Mouse (Mus musculus) retina, postnatal 7 days (tissue): ENCODE measurements around the gene Isl2.

Experiments
- DNase-seq: peaks from one replicate; pipeline ENCODE4 v3.0.0-alpha.2; 2012; ENCODE audit warnings: low read depth, low spot score

The Isl2 gene

DNA sequence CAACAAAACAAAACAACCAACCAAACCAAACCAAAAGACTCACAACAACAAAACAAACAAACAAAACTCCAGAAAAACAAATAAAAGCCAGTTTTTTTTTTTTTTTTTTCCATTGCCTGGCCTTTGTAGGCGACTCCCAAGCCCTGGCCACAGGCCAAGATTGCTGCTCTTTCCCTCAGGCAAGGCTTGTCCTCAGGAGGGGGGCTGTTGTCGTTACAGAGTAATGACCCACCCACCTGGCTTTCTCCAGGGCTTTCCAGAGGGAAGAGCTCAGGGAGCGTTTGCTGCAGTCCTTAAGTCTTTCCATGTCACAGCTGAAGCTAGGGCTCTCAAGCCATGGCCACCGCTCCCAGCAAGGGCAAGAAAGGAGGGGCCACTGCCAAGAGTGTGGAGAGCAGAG is at the start of gene Isl2:
Gene Isl2 (plus strand): TSS at position 296 of the 400 bp plus-strand sequence.
- no peak for DNase-seq

DNA sequence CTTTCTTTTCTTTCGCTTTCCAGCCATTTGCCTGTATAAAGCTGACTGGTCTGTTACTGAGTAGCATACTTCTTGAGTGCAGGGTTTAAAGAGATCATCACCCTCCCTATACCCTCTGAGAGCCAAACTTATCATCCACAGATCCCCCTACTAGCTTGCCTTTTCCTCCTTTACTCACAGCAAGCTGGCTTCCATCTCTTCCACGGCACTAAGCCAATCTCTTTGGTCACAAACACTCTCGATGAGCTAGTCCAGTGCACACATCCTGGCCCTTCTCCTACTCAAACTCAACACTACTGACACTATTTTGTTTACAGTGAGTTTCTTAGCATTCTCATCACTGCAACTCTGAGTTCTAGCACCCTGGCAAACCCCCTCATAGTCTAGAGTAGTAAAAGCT is 30.6 kb upstream of the Isl2 start:
- no peak for DNase-seq

GRCm38 (mm10) chr9:55508701-55509100 is 29.8 kb upstream of the Isl2 start:
- DNase-seq, result no peak

DNA sequence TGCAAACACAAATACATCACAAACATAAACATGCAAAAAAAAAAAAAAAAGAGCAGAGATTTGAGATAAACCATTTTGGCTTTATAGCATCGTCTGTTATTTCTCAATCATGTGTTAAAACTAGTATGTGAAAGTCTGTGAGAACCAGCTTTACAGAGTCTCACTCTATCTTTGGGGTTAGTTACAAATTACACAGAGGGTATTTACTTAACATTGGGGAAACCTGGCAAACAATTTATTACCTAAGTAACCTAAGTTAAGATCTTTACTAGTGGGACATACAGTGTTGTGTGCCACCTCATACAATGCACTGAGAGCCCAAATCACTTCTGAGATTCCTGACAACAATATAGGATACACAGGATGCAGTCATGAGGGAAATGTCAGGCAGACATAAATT is 28.7 kb upstream of the Isl2 start:
- DNase-seq, result no peak

- no peak for DNase-seq
Observed at GRCm38 (mm10) chr9:55510651-55511235, 27.7 kb upstream of the Isl2 start.

GRCm38 (mm10) chr9:55511521-55511993 is 26.9 kb upstream of the Isl2 start:
- DNase-seq, result no peak

DNA sequence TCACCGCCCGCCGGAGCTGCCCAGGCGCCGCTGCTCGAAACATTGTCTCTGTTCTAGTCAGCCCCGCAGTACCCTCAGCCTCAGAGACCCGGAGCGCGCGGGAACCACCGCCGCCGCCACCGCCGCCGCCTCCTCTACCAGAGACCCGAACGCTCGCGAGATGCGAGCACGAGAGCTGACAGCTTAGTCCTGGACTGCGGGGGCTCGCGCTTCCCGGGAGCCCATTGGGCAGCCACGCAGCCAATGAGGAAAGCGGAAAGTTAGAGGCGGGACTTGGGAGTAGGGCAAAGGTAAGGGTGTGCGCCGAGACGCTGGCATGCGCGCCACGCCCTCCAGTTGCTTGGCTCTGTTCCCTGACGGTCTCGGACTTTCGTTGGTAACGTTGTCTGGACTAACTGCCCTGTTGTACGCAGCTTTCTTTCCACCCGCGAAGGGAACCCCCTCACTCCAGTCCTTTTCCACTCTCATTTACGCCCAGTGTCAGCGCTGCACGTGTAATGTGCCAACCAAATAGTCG is 26.4 kb upstream of the Isl2 start, which contains the start of gene Etfa:
Gene Etfa (minus strand): TSS at position 217 of the 517 bp plus-strand sequence.
- peak; percentile 91 for DNase-seq

- no peak for DNase-seq
Observed at GRCm38 (mm10) chr9:55525716-55526115, 12.8 kb upstream of the Isl2 start.

DNA sequence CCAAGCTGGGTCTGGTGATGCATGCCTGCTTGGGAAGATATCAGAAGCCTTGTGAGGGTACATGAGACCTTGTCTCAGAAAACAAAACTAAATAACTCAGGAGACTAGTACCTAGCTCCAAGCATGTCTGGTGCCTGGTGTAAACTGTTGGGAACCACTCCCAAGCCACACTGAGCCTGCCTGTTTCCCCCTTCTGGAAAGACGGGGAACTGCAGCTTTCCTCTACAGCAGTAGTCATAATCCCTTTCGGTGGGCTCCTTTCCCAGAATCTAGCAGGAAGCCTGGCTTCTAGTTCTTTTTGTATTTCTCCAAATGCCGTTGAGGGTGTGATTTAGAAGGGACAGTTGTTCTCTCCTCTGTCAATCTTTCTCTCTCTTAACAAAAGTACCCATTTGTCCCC is 2.6 kb upstream of the Isl2 start:
- no peak for DNase-seq

- DNase-seq, result no peak
Observed at GRCm38 (mm10) chr9:55539006-55539405, 534 bp downstream of the Isl2 start.

- DNase-seq, result no peak
Observed at GRCm38 (mm10) chr9:55539661-55540390, 1.4 kb downstream of the Isl2 start.

DNA sequence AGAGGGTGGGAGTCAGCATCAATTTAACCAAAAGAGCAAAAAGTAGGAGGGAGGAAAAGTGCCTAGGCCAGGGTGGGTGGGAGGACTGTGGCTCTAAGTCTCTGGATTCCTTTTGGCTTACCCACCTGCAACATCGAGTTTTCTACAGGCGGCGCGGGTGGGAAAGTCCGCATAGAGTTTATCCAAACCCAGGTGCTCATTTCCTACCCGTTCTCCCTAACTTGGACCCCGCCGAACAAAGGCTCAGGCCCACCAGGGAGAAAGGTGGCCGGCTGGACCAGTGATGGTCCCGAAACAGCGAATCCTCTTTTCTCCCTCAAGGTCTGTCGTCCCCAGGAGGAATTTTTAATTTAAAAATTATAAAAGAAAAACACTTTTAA is 1.9 kb downstream of the Isl2 start:
- no peak for DNase-seq

DNA sequence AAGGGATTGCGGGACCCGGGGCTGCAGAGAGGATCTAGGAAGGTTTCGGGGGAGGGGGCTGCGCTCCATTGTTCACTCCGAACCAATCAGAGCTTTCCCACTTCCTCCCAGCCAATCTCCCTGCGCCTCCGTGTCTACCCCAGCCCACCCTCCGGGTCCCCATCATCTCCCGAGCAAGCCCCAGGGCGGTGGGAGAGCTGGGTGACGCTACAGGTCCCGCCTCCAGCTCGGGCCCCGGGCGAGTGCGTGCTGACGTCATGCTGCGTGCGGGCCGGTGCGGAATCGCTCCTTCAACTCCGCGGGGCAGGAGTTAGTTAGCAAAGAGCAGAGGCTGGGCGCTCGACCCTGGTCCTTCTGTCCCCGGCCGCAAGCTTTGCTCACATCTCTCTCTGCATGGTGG is 2.4 kb downstream of the Isl2 start:
- no peak for DNase-seq

DNA sequence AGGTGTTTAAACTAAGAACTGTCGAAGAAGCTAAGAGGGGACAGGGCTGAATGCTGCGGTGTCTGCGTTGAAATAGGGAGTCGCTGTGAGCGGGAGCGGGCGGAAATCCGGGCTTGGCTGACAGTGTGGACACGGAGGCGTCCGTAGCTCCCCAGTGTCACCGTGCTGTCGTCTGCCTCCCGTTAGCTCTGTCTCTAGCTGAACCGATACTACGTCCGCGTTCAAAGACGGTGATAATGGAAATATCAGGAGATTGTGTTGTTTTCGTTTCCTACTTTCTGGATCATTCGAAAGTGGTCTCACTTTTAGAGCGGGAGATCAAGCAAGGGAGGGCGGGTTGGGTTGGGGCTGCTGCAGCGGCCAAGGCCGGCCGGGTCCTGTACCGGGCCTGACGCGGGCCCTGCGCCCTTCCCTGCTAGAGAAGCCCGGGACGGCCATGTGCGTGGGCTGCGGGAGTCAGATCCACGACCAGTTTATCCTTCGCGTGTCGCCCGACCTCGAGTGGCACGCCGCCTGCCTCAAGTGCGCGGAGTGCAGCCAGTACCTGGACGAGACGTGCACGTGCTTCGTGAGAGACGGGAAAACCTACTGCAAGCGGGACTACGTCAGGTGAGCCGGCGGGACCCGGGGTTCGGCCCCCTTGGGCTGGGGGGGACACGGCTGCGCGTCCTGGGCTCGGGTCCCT is 3.4 kb downstream of the Isl2 start:
- DNase-seq, result no peak

DNA sequence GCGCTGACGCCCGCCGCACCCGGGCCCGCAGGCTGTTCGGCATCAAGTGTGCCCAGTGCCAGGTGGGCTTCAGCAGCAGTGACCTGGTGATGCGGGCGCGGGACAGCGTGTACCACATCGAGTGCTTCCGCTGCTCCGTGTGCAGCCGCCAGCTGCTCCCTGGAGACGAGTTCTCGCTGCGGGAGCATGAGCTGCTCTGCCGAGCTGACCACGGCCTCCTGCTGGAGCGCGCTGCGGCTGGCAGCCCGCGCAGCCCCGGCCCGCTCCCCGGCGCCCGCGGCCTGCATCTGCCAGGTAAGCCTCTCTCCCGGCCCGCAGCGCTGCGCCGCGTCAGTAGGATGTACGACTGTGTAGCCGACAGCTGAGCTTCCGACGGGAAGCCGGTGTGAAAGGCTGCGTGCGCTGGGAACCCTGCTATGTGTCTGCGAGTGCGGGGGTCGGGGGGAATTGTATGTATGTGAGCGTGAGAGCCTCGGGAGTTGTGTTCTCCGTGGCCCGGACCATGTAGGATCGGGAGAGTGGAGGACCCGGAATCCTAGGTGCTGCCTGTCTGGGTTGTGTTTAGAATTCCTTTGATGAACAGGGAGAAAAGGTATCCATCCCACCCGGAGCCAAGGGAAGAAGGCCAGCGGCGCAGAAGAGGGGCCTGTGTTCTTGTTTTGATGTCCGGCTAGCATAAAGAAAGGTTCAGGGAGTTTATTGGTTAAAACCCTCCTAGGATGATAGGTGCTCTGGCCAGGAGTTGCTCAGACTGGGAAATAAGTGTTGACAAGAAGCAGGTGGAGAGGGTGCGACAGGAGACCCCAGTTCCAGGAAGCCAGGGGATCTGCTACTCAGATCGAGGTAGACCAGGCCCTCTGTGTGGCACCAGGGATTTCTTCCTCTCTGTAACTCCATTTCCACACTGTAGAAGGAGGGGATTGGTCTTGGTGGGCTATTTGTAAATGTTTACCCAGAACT is 4.2 kb downstream of the Isl2 start:
- DNase-seq, result no peak

- DNase-seq, result no peak
Observed at GRCm38 (mm10) chr9:55543336-55543702, 4.8 kb downstream of the Isl2 start.

DNA sequence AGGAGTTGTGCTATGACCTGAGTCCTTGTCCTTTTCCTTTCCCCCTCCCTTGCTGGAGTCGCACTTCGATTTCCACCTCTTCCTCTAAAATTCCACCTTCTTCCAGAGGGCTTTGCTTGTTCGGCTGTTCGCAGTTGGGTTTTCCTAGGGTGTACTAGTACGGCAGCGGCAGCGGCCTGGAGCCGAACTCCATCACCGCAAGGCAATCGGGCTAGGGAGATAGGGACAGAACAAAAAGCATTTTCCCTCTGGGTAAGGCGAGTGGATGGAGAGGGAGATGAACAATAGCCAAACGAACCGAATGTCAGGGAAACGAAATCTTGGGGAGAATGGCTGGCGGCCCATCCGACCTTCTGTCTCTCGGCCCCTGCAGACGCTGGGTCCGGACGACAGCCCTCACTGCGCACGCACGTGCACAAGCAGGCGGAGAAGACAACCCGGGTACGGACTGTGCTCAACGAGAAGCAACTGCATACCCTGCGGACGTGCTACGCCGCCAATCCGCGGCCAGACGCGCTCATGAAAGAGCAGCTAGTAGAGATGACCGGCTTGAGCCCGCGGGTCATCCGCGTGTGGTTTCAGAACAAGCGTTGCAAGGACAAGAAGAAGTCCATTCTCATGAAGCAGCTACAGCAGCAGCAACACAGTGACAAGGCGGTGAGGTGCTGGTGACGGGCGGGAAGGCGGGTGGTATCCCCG is 5.4 kb downstream of the Isl2 start:
- no peak for DNase-seq

DNA sequence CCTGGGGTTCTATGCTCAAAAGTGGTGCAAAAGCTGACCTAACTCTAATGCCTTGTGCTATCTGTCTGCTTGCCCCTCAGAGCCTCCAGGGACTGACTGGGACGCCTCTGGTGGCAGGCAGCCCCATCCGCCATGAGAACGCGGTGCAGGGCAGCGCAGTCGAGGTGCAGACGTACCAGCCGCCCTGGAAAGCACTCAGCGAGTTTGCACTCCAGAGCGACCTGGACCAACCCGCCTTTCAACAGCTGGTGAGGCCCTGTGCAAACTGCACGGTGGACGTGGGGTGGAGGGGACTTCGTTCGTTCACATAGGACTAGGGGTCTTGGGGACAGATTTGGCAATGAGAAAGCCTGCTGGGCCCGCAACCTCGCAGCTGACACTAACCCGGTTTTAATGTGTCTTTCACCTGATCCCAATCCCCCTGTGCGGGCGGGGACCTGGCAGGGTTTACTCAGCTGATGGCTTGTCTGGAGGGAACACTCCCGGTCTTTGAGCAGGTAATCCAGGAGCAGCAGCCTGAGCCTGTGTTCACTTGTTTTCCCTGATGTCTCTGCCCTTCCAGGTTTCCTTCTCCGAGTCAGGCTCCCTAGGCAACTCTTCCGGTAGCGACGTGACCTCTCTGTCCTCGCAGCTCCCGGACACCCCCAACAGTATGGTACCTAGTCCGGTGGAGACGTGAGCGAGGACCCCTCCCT is 6.5 kb downstream of the Isl2 start:
- DNase-seq, result no peak

DNA sequence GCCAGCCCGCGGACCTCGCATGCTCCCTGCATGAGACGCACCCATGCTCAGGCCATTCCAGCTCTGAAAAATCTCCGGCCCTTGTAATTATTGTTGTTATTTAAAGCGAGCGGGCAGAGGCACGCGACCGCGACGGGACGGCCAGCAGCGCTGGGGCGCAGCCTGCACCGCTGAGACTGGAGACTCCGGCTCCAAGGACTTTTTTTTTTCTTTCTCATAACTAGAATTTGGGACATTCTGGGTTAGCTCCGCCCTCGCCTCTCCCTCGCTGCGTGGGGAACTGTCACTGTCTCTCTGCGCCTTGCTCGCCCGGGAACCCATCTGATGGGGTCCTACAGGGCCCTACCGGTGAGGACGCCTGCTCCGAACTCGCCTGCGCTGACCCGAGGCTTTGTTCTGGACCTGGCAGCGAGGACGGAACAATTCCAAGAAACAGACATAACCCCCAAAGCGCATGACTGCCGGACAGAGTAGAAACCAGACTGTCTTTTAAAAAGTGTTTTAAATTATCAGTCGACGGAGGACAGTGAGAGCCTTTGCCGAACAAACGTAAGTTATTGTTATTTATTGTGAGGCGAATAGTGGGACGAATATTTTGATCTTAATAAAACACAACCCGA is 7.2 kb downstream of the Isl2 start:
- DNase-seq, result no peak
